Mouse (Mus musculus): ENCODE data around the gene Fam171a1.
"Not testable (repeated sequence)": the region's sequence is repeated elsewhere in the genome, so short reads cannot be mapped to it uniquely, and the experiment has no call there.

Gene Fam171a1

GRCm38 (mm10) chr2:3113866-3114265 is at the start of gene Fam171a1:
Gene Fam171a1, plus strand, starts transcription at chr2:3114224.
- no peak for DNase-seq (ENCODE audit: low spot score)

- no peak for DNase-seq (ENCODE audit: low spot score)
Measured at GRCm38 (mm10) chr2:3069140-3069539, 44.9 kb upstream of the Fam171a1 start.

- DNase-seq (ENCODE audit: low spot score): not testable (repeated sequence)
Measured at GRCm38 (mm10) chr2:3088361-3088760, 25.7 kb upstream of the Fam171a1 start.

GRCm38 (mm10) chr2:3089274-3089673 is 24.8 kb upstream of the Fam171a1 start:
- no peak for DNase-seq (ENCODE audit: low spot score)

- no peak for DNase-seq (ENCODE audit: low spot score)
Measured at GRCm38 (mm10) chr2:3096101-3096500, 17.9 kb upstream of the Fam171a1 start.

GRCm38 (mm10) chr2:3099971-3100370 is 14.1 kb upstream of the Fam171a1 start:
- no peak for DNase-seq (ENCODE audit: low spot score)

GRCm38 (mm10) chr2:3101292-3101957 is 12.6 kb upstream of the Fam171a1 start:
- DNase-seq (ENCODE audit: low spot score): no peak

GRCm38 (mm10) chr2:3102360-3102759 is 11.7 kb upstream of the Fam171a1 start:
- DNase-seq (ENCODE audit: low spot score): no peak

- DNase-seq (ENCODE audit: low spot score): no peak
Measured at GRCm38 (mm10) chr2:3107471-3107870, 6.6 kb upstream of the Fam171a1 start.

GRCm38 (mm10) chr2:3108431-3108830 is 5.6 kb upstream of the Fam171a1 start:
- DNase-seq (ENCODE audit: low spot score): no peak

GRCm38 (mm10) chr2:3108834-3109233 is 5.2 kb upstream of the Fam171a1 start:
- no peak for DNase-seq (ENCODE audit: low spot score)

GRCm38 (mm10) chr2:3117855-3118202 is 3.8 kb downstream of the Fam171a1 start:
- DNase-seq (ENCODE audit: low spot score): no peak

GRCm38 (mm10) chr2:3118203-3118941 is 4.3 kb downstream of the Fam171a1 start:
- DNase-seq (ENCODE audit: low spot score): peak; percentile 73

- no peak for DNase-seq (ENCODE audit: low spot score)
Measured at GRCm38 (mm10) chr2:3118969-3119368, 4.9 kb downstream of the Fam171a1 start.

GRCm38 (mm10) chr2:3119371-3119935 is 5.4 kb downstream of the Fam171a1 start:
- no peak for DNase-seq (ENCODE audit: low spot score)

- DNase-seq (ENCODE audit: low spot score): no peak
Measured at GRCm38 (mm10) chr2:3122571-3122970, 8.5 kb downstream of the Fam171a1 start.

- DNase-seq (ENCODE audit: low spot score): no peak
Measured at GRCm38 (mm10) chr2:3127256-3127883, 13.3 kb downstream of the Fam171a1 start.

- no peak for DNase-seq (ENCODE audit: low spot score)
Measured at GRCm38 (mm10) chr2:3128344-3128871, 14.4 kb downstream of the Fam171a1 start.

GRCm38 (mm10) chr2:3128910-3129309 is 14.9 kb downstream of the Fam171a1 start:
- no peak for DNase-seq (ENCODE audit: low spot score)

GRCm38 (mm10) chr2:3132473-3132872 is 18.4 kb downstream of the Fam171a1 start:
- no peak for DNase-seq (ENCODE audit: low spot score)

GRCm38 (mm10) chr2:3134580-3135296 is 20.7 kb downstream of the Fam171a1 start:
- DNase-seq (ENCODE audit: low spot score): no peak

- DNase-seq (ENCODE audit: low spot score): no peak
Measured at GRCm38 (mm10) chr2:3135297-3135684, 21.3 kb downstream of the Fam171a1 start.
